Mouse (Mus musculus): ENCODE data around the gene Ptgr1.

DNA sequence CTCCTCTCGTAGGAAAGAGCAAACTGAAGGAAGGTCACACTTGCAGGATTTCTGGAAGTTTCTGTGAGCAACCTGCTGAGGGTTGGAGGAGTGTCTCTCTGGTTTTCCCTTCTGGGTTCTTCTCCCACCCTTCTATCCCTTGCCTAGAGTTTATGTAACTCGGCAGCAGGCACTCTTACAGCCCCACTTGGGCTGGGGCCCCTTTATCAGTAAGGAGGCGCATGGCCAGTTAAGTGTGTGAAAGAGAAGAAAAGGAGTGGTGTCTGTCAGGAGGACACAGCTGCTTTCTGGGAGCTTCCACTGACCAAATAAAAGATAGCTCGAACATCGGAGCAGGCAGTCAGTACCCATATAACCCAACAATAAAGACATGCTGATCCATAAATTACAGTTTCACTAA lies 5.3 kb upstream of the Ptgr1 start:
- TF ChIP-seq POLR2A (IDR thresholded peaks at IDR 0.05; ENCODE audit: borderline replicate concordance, extremely low read depth, insufficient read depth, insufficient read length, poor library complexity, severe bottlenecking) = no peak
- TF ChIP-seq CTCF (IDR thresholded peaks at IDR 0.05; ENCODE audit: borderline replicate concordance, extremely low read depth, insufficient read depth, insufficient read length) = no peak

Measured in brain, embryonic 14.5 days (tissue).